Mouse (Mus musculus) lung, embryonic 15.5 days (tissue): ENCODE results near the gene Eif3k. TPM values are rescaled to one million over a fixed set of nuclear protein-coding genes. Genes with fewer than 3 reads are reported as not detected.

ENCODE experiments used
- ATAC-seq: fragments of 200-750 bp; cut with Nextera tagmentation; 2 replicates; pipeline ENCODE4 v1.8.0; 2017; ENCODE audit warnings: moderate number of reproducible peaks, borderline replicate concordance; ENCODE audit not compliant: low FRiP score, low TSS enrichment; ENCODE audit errors: extremely low read depth
- H3K27ac ChIP-seq: fragments of 300-500 bp; sonication (generic); 2 replicates; pipeline ENCODE4 v1.5.1; 2015; ENCODE audit warnings: moderate library complexity, mild to moderate bottlenecking, inconsistent platforms
- H3K27me3 ChIP-seq: fragments of 300-500 bp; sonication (generic); 2 replicates; pipeline ENCODE4 v1.6.1; 2015; ENCODE audit warnings: inconsistent platforms
- H3K36me3 ChIP-seq: fragments of 300-500 bp; sonication (generic); 2 replicates; pipeline ENCODE4 v1.6.1; 2015; ENCODE audit warnings: inconsistent platforms
- H3K4me1 ChIP-seq: fragments of 300-500 bp; sonication (generic); 2 replicates; pipeline ENCODE4 v1.6.1; 2015; ENCODE audit warnings: inconsistent platforms
- H3K4me2 ChIP-seq: fragments of 300-500 bp; sonication (generic); 2 replicates; pipeline ENCODE4 v1.6.1; 2015; ENCODE audit warnings: inconsistent platforms, mild to moderate bottlenecking, moderate library complexity
- H3K4me3 ChIP-seq: fragments of 300-500 bp; sonication (generic); 2 replicates; pipeline ENCODE4 v1.5.1; 2015; ENCODE audit warnings: mild to moderate bottlenecking, inconsistent platforms
- H3K9ac ChIP-seq: fragments of 300-500 bp; sonication (generic); 2 replicates; pipeline ENCODE4 v1.6.1; 2015; ENCODE audit warnings: inconsistent platforms
- H3K9me3 ChIP-seq: fragments of 300-500 bp; sonication (generic); 2 replicates; pipeline ENCODE4 v1.6.1; 2016; ENCODE audit warnings: inconsistent platforms
- WGBS: fragments of 180-500 bp; shearing (Covaris S2); methylation state at CpG from one replicate; pipeline ENCODE4 v1.1.7; 2015; 5-methylcytosine and 5-hydroxymethylcytosine counted together
- polyA plus RNA-seq: library from polyadenylated mRNA; unstranded; fragments of >200 nt; fragmentation: Nextera tagmentation; extraction: Ambion mirVana; gene quantifications from 2 replicates; pipeline ENCODE4 v1.2.1, GENCODE M21; 2015

Gene Eif3k
- polyA plus RNA-seq, 1 experiment from 2014 or later, result 364 TPM

- no peak for ATAC-seq
- H3K9me3 ChIP-seq, result no peaks in the 10 kb centered on the region
- H3K27me3 ChIP-seq, result no peaks in the 10 kb centered on the region
- WGBS, result 31% methylated on average over 6 of the region's 6 CpGs
- H3K4me1 ChIP-seq, result peaks cover 96% of the 10 kb centered on the region
- H3K27ac ChIP-seq, result peak overlapping the region; percentile 93
- peak overlapping the region; percentile 32 for H3K4me2 ChIP-seq
- H3K4me3 ChIP-seq, result no peak overlapping the region
- H3K36me3 ChIP-seq, result no peaks in the 10 kb centered on the region
- peak overlapping the region; percentile 18; the same call in 1 of the 2 replicates for H3K9ac ChIP-seq
These were observed 36.8 kb downstream of the Eif3k start for GRCm38 (mm10) chr7:28944756-28945415.

DNA sequence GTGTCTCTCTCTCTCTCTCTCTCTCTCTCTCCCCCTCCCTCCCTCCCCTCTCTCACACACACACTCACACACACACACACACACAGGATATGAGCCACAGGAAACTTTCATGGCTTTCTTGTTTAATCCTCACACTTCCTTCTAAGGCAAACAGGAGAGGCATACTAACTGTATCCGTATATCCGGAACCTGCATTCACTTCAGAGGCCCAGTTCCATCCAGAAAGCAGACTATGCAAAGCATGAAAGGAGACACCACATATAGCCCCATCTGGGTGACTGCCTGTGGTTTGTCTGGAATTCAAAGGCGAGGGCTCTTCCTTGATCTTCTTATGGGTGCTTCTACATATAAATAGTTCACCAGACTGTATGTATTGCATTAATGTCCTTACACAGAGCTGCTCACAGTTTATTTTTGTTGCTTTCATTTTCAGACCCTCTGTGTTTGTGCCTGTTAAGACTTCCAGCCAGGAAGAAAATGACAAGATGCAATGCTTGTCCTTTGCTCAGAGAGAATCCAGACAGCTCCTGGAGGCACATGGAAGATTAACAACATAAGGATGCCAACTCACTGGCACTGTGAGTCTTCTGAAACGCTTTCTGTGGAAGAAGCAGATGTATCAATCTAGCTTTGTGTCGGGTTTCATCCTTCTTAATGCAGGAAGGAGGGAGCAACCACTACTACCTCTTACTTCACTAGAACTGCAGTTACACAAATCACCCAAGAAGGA lies 38.0 kb downstream of the Eif3k start:
- no peaks in the 10 kb centered on the region for H3K36me3 ChIP-seq
- H3K4me3 ChIP-seq, result no peak overlapping the region
- no peak for ATAC-seq
- 0 out of 2 replicates have a peak overlapping the region, but pooled peaks have one; percentile 0 for H3K4me2 ChIP-seq
- H3K27ac ChIP-seq, result peak overlapping the region; percentile 93
- no peaks in the 10 kb centered on the region for H3K9me3 ChIP-seq
- H3K4me1 ChIP-seq, result peaks cover 95% of the 10 kb centered on the region
- no peaks in the 10 kb centered on the region for H3K27me3 ChIP-seq
- no peak overlapping the region for H3K9ac ChIP-seq
- WGBS, result 45% methylated on average over 5 of the region's 5 CpGs

GRCm38 (mm10) chr7:28941542-28941941 lies 40.1 kb downstream of the Eif3k start:
- WGBS, result 39% methylated on average over 4 of the region's 4 CpGs
- Histone ChIP-seq H3K36me3 (no peaks in the 10 kb centered on the region), H3K27ac (peak overlapping the region; percentile 85), H3K4me3 (no peak overlapping the region), H3K9me3 (no peaks in the 10 kb centered on the region), H3K4me2 (no peak overlapping the region), H3K9ac (no peak overlapping the region), H3K4me1 (peaks cover 83% of the 10 kb centered on the region), H3K27me3 (no peaks in the 10 kb centered on the region)
- ATAC-seq, result no peak

DNA sequence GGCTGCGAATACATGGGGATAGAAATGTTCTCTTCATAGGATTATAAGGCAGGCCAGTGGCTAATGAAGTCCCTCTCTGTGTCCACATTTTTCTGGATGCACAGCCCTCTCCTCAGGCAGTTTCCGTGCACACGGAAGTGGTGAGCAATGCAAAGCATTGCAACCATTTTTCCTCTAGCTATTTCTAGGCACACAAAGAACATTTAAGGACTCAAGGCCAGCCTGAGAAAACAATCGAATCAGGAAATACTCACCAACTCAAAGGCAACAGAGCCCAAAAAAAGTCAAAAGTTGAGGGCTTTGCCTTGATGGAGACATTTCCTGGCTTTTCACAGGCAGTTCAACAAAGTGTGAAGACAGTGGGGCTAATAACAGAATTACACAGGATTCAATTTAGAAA lies 40.5 kb downstream of the Eif3k start:
- no peak overlapping the region for H3K4me3 ChIP-seq
- H3K4me1 ChIP-seq, result peaks cover 83% of the 10 kb centered on the region
- H3K27ac ChIP-seq, result peak overlapping the region; percentile 85
- no peak overlapping the region for H3K9ac ChIP-seq
- H3K9me3 ChIP-seq, result no peaks in the 10 kb centered on the region
- WGBS, result 51% methylated on average over 4 of the region's 4 CpGs
- H3K36me3 ChIP-seq, result no peaks in the 10 kb centered on the region
- no peaks in the 10 kb centered on the region for H3K27me3 ChIP-seq
- no peak overlapping the region for H3K4me2 ChIP-seq
- ATAC-seq, result no peak

DNA sequence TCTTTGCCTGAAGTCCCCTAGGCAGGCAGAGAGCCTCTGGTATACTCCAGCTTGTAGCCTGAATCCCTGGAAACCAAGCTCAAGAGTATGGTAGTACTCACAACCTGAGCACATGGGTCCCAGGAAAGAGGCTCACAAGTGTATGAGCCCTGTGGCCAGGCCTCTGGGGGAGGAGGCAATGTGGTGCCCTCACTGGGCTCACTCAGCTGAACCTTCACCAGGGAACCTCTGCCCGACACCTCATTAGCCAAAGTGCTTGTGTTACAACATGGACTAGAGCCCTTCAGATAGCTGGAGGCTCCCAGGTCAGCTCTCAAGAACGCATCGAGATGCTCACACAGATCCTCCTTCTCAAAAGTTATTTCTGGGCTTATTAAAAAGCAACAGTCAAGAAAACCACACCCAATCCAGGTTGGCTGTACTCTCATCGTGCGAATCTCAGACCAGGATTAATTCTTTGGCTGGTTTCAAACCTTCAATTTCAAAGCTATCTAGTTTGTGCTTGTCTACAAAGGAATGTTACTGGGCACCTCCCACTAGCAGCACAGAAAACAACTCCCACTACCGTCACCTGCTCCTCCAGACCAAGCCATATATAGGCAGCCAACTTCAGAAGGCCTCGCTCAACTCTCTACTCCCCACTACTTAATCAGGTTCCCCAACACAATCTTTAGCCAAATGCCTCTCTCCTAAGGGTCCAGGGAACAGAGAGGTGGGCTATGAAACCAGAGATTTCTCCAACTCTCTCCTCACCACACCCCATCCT lies 42.1 kb downstream of the Eif3k start:
- Histone ChIP-seq H3K9me3 (no peaks in the 10 kb centered on the region), H3K27ac (0 out of 2 replicates have a peak overlapping the region, but pooled peaks have one; percentile 85), H3K36me3 (no peaks in the 10 kb centered on the region), H3K4me3 (no peak overlapping the region), H3K27me3 (no peaks in the 10 kb centered on the region), H3K4me1 (peaks cover 70% of the 10 kb centered on the region), H3K4me2 (no peak overlapping the region), H3K9ac (no peak overlapping the region)
- 67% methylated on average over 7 of the region's 7 CpGs for WGBS
- ATAC-seq, result no peak

GRCm38 (mm10) chr7:28938654-28939053 lies 43.0 kb downstream of the Eif3k start:
- Histone ChIP-seq H3K9me3 (no peaks in the 10 kb centered on the region), H3K4me1 (peaks cover 62% of the 10 kb centered on the region), H3K27ac (0 out of 2 replicates have a peak overlapping the region, but pooled peaks have one; percentile 37), H3K4me3 (no peak overlapping the region), H3K27me3 (no peaks in the 10 kb centered on the region), H3K4me2 (no peak overlapping the region), H3K9ac (no peak overlapping the region), H3K36me3 (no peaks in the 10 kb centered on the region)
- no peak for ATAC-seq
- WGBS, result 80% methylated on average over 4 of the region's 4 CpGs

DNA sequence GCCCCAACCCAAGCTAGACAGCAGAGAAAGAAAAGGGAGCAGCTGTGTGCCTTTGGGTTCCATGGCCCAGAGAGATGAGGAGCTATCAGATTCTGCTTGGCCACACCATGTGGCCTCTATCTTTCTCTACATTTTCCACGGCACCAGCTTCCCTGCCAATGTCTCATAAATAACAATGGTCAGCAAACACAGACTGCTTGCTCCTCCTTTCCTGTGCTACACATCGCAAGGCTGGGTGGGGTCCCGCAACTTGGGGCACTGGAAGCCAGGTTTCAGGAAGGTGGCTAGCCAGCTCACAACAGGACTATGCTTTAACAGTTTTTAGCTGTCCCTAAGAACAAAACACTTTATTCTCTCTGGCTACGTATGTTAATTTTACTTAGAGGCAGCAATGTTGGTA lies 44.9 kb downstream of the Eif3k start:
- 50% methylated on average over 4 of the region's 4 CpGs for WGBS

GRCm38 (mm10) chr7:28933825-28934224 lies 47.8 kb downstream of the Eif3k start:
- H3K27me3 ChIP-seq, result no peaks in the 10 kb centered on the region
- WGBS, result 84% methylated on average over 2 of the region's 2 CpGs
- no peak for ATAC-seq

More for the DNA sequence above, 44.9 kb downstream of the Eif3k start:
- H3K4me2 ChIP-seq, result no peak overlapping the region
- H3K4me3 ChIP-seq, result no peak overlapping the region
- H3K36me3 ChIP-seq, result no peaks in the 10 kb centered on the region
- H3K9me3 ChIP-seq, result no peaks in the 10 kb centered on the region
- peaks cover 58% of the 10 kb centered on the region for H3K4me1 ChIP-seq
- no peak overlapping the region for H3K9ac ChIP-seq
- ATAC-seq, result no peak
- H3K27me3 ChIP-seq, result no peaks in the 10 kb centered on the region
- H3K27ac ChIP-seq, result peak overlapping the region; percentile 40

GRCm38 (mm10) chr7:28932421-28933041 lies 49.1 kb downstream of the Eif3k start:
- peak; percentile 25; the same call in 1 of the 2 replicates for ATAC-seq
- H3K4me1 ChIP-seq, result peaks cover 58% of the 10 kb centered on the region

More at GRCm38 (mm10) chr7:28933825-28934224, 47.8 kb downstream of the Eif3k start:
- Histone ChIP-seq H3K27ac (no peak overlapping the region), H3K4me2 (no peak overlapping the region), H3K36me3 (no peaks in the 10 kb centered on the region), H3K9me3 (no peaks in the 10 kb centered on the region), H3K4me1 (peaks cover 59% of the 10 kb centered on the region), H3K9ac (no peak overlapping the region), H3K4me3 (no peak overlapping the region)

DNA sequence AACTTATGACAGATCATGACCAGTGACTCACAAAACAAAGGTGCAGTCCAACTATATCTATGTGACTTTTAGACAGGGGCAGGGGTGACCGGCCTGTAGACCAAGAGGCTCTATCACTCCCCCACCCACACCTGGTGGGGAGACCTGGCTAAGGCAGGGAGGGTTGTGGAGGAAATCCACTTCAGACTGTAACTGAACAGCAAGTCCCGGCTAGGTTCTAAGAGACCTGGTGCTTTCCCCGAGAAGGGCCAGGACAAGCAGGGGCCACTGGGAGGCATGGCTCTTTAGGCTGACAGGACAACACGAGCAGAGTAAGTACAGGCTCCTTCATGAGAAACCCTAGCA lies 50.0 kb downstream of the Eif3k start:
- H3K27ac ChIP-seq, result peak overlapping the region; percentile 69
- no peaks in the 10 kb centered on the region for H3K27me3 ChIP-seq
- H3K4me3 ChIP-seq, result no peak overlapping the region
- H3K36me3 ChIP-seq, result no peaks in the 10 kb centered on the region
- WGBS, result 62% methylated on average over 4 of the region's 4 CpGs
- no peak overlapping the region; the same call in 1 of the 2 replicates for H3K4me2 ChIP-seq
- H3K9ac ChIP-seq, result no peak overlapping the region
- peaks cover 55% of the 10 kb centered on the region for H3K4me1 ChIP-seq
- no peaks in the 10 kb centered on the region for H3K9me3 ChIP-seq
- ATAC-seq, result peak; percentile 13; the same call in 1 of the 2 replicates

More at GRCm38 (mm10) chr7:28932421-28933041, 49.1 kb downstream of the Eif3k start:
- H3K9ac ChIP-seq, result no peak overlapping the region
- H3K27me3 ChIP-seq, result no peaks in the 10 kb centered on the region
- peak overlapping the region; percentile 69 for H3K27ac ChIP-seq
- H3K4me3 ChIP-seq, result no peak overlapping the region
- no peak overlapping the region for H3K4me2 ChIP-seq
- H3K9me3 ChIP-seq, result no peaks in the 10 kb centered on the region
- no peaks in the 10 kb centered on the region for H3K36me3 ChIP-seq
- 57% methylated on average over 6 of the region's 6 CpGs for WGBS

DNA sequence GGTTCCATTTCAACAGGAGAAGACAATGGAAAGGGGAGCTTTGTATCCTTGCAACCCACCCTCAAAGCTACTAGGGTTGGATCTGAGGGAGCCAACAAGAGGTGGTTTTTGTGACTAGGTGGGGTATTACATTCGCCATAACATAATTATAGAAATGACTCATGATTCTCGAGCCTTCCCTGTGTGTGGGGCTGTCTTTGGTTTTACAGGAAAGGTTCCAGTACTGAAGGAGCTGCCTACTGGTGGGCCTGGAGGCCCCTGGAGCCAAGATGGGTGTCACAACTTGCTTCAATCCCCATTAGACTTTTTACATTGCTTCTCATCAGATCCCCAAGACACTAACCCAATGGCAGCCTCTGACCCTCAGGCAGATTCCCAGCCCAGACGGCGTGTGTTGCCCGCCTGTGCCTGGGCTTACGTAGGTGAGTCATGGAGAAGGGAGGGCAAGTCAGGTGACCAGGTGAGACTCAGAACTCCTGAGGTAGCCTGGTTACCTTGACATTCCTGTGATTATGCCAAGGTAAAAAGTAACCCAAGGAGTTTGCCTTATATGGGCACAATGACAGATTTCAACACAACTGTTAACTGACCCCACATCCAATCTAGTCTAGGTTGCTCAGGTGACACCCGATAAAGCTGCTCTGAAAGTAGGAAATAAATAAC lies 50.5 kb downstream of the Eif3k start:
- Histone ChIP-seq H3K4me2 (no peak overlapping the region; the same call in 1 of the 2 replicates), H3K9me3 (no peaks in the 10 kb centered on the region), H3K4me1 (peaks cover 55% of the 10 kb centered on the region), H3K9ac (no peak overlapping the region), H3K4me3 (no peak overlapping the region), H3K27ac (peak overlapping the region; percentile 83), H3K27me3 (no peaks in the 10 kb centered on the region), H3K36me3 (no peaks in the 10 kb centered on the region)
- 64% methylated on average over 7 of the region's 7 CpGs for WGBS
- peak; percentile 47; the same call in 1 of the 2 replicates for ATAC-seq
